Mouse (Mus musculus) intestine, embryonic 14.5 days (tissue): ENCODE measurements at regions not wholly inside any gene's neighbourhood (a gene's known extent, or its start where the extent isn't known, plus 50 kb on each side); places are given as distances from the start of the nearest gene placed in this dataset.

Source experiments
- ATAC-seq: fragments of 200-750 bp; cut with Nextera tagmentation; replicated peaks from 2 replicates; pipeline ENCODE4 v1.8.0; 2017; ENCODE audit warnings: low read depth, moderate number of reproducible peaks, moderate TSS enrichment, moderate library complexity; ENCODE audit not compliant: low FRiP score, low TSS enrichment
- DNase-seq: peaks from one replicate; pipeline ENCODE4 v3.0.0-alpha.2; 2018; ENCODE audit warnings: low spot score
- H3K27ac ChIP-seq: fragments of 300-500 bp; sonication (generic); 2 replicates; pipeline ENCODE4 v1.5.1; 2014; ENCODE audit warnings: low read depth, mild to moderate bottlenecking, control low read depth
- H3K27me3 ChIP-seq: fragments of 300-500 bp; sonication (generic); replicated peaks from 2 replicates; pipeline ENCODE4 v1.6.1; 2014; ENCODE audit warnings: low read length, control low read depth; ENCODE audit not compliant: control insufficient read depth, insufficient read depth
- H3K36me3 ChIP-seq: fragments of 300-500 bp; sonication (generic); 2 replicates; pipeline ENCODE4 v1.6.1; 2014; ENCODE audit warnings: low read length, control low read depth; ENCODE audit not compliant: control insufficient read depth, insufficient read depth
- H3K4me1 ChIP-seq: fragments of 300-500 bp; sonication (generic); replicated peaks from 2 replicates; pipeline ENCODE4 v1.6.1; 2014; ENCODE audit warnings: low read length, control low read depth, mixed read lengths; ENCODE audit not compliant: control insufficient read depth, insufficient read depth
- H3K4me2 ChIP-seq: fragments of 300-500 bp; sonication (generic); 2 replicates; pipeline ENCODE4 v1.6.1; 2014; ENCODE audit warnings: low read length
- H3K4me3 ChIP-seq: fragments of 300-500 bp; sonication (generic); 2 replicates; pipeline ENCODE4 v1.5.1; 2014; ENCODE audit warnings: low read depth, low read length, control low read depth, mixed read lengths
- H3K9ac ChIP-seq: fragments of 300-500 bp; sonication (generic); 2 replicates; pipeline ENCODE4 v1.6.1; 2014; ENCODE audit warnings: mild to moderate bottlenecking, low read length
- H3K9me3 ChIP-seq: fragments of 300-500 bp; sonication (generic); 2 replicates; pipeline ENCODE4 v1.6.1; 2016; ENCODE audit warnings: low read length, control low read depth; ENCODE audit not compliant: control insufficient read depth
- WGBS: fragments of 180-500 bp; shearing (Covaris S2); extraction: QIAGEN DNeasy Blood & Tissue Kit; methylation state at CpG from one replicate; pipeline ENCODE4 v1.1.7; 2014; 5-methylcytosine and 5-hydroxymethylcytosine counted together

GRCm38 (mm10) chr7:133184905-133185594 is 60.9 kb upstream of the Ctbp2 start:
- H3K36me3 ChIP-seq = no peaks in the 10 kb centered on the region
- peak; percentile 33; the same call in 1 of the 2 replicates for ATAC-seq
- H3K4me1 ChIP-seq = peaks cover 15% of the 10 kb centered on the region; the same call in 1 of the 2 replicates
- no peaks in the 10 kb centered on the region for H3K27me3 ChIP-seq
- no peak overlapping the region for H3K9ac ChIP-seq
- no peak overlapping the region for H3K4me3 ChIP-seq
- H3K4me2 ChIP-seq = peak overlapping the region; percentile 49
- H3K27ac ChIP-seq = no peak overlapping the region
- DNase-seq = no peak
- 52% methylated on average over 16 of the region's 16 CpGs for WGBS
- H3K9me3 ChIP-seq = no peaks in the 10 kb centered on the region

- Histone ChIP-seq H3K4me3 (no peak overlapping the region), H3K27me3 (no peaks in the 10 kb centered on the region), H3K4me2 (no peak overlapping the region), H3K9me3 (no peaks in the 10 kb centered on the region), H3K27ac (no peak overlapping the region), H3K9ac (no peak overlapping the region), H3K4me1 (peaks cover 17% of the 10 kb centered on the region; the same call in 1 of the 2 replicates), H3K36me3 (no peaks in the 10 kb centered on the region)
- no peak for DNase-seq
- no peak for ATAC-seq
- WGBS = 45% methylated on average over 2 of the region's 2 CpGs
Measured at GRCm38 (mm10) chr7:133181388-133181787, 57.2 kb upstream of the Ctbp2 start.

- Histone ChIP-seq H3K4me3 (no peak overlapping the region), H3K4me1 (peaks cover 2% of the 10 kb centered on the region; the same call in 1 of the 2 replicates), H3K36me3 (no peaks in the 10 kb centered on the region), H3K27me3 (no peaks in the 10 kb centered on the region), H3K9me3 (no peaks in the 10 kb centered on the region), H3K9ac (no peak overlapping the region), H3K4me2 (no peak overlapping the region), H3K27ac (peak overlapping the region; percentile 57)
- WGBS = 54% methylated on average over 4 of the region's 4 CpGs
- ATAC-seq (no peak; the same call in 1 of the 2 replicates), DNase-seq (no peak)
Measured at GRCm38 (mm10) chr7:133177179-133177575, 53.0 kb upstream of the Ctbp2 start.

GRCm38 (mm10) chr7:133176256-133177178 is 52.4 kb upstream of the Ctbp2 start:
- Histone ChIP-seq H3K4me3 (no peak overlapping the region), H3K9ac (no peak overlapping the region), H3K9me3 (no peaks in the 10 kb centered on the region), H3K4me1 (peaks cover 2% of the 10 kb centered on the region; the same call in 1 of the 2 replicates), H3K27ac (peak overlapping the region; percentile 57; the same call in 1 of the 2 replicates), H3K27me3 (no peaks in the 10 kb centered on the region), H3K36me3 (no peaks in the 10 kb centered on the region), H3K4me2 (no peak overlapping the region)
- ATAC-seq (no peak; the same call in 1 of the 2 replicates), DNase-seq (no peak)
- WGBS = 45% methylated on average over 10 of the region's 10 CpGs
